Mouse (Mus musculus): Measurements from ENCODE around the gene Apoc1.

Gene Apoc1

DNA sequence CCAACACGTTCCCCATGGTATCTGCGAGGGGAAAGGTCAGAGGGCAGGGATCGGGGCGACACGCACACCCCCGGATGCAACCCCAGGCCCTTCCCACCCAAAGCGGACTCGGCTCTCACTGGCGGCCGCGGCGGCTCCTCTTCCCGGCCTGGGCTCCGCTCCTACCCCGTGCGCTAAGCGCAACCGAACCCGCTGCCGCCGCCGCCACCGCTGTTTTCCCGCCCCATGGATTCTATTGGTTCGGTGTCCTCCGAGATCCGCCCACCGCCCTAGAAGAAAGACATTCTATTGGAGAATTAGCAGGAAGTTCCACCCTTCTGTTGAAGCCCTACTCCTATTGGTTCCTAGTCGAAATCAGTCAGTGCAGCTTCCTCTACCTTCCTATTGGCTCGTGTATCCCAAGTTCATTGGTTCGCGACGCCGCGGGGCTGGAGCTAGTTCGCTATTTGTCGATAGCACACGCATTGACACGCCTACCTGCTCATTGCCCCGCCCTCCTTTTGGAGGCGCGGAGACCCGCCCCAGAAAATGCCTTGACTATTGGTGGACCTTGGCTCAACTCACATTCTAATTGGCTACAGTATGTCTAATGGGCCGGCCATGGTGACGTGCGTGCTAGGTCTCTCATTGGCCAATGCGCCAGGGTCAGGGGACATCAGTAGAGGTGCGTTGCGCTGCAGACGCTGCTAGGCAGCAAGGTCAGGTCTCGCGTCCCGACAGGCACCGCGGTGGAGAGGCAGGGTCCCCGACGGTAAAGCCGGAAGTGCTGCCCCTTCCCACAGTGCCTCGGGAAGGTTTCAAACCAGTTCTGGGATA is 23.0 kb upstream of the Apoc1 start, which contains the start of gene Tomm40:
Gene Tomm40 (minus strand): TSS at position 200 of the 816 bp plus-strand sequence.
- Histone ChIP-seq H3K27me3 (ENCODE audit: control insufficient read depth, insufficient read depth, low read length, poor library complexity, severe bottlenecking) (no peaks in the 10 kb centered on the region), H3K36me3 (ENCODE audit: control insufficient read depth, insufficient read depth, low read length, poor library complexity, severe bottlenecking) (peaks cover 6% of the 10 kb centered on the region)
- peak; percentile 100 for DNase-seq (ENCODE audit: low read depth, low spot score)

DNA sequence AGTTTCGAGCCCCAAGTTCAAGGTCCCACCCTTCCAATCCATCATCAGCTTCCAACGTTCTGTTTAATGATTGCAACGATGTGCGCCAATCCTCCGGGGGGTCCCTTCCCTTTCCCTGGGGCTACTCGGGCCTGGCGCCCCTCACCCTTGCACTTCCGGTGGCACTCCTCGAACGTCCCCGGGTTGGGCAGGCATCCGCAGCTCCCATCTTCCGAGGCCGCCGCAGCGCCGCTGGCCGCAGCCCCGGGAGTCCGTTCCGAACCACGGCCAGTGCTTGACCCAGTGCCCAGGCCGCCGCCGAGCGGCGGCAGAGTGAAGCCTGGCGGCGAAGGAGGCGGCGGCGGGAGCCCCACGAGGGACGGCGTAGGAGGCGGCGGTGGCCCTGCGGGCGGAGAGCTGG is 22.4 kb upstream of the Apoc1 start:
- Histone ChIP-seq H3K36me3 (ENCODE audit: control insufficient read depth, insufficient read depth, low read length, poor library complexity, severe bottlenecking) (peaks cover 7% of the 10 kb centered on the region), H3K27me3 (ENCODE audit: control insufficient read depth, insufficient read depth, low read length, poor library complexity, severe bottlenecking) (no peaks in the 10 kb centered on the region)
- no peak for DNase-seq (ENCODE audit: low read depth, low spot score)

DNA sequence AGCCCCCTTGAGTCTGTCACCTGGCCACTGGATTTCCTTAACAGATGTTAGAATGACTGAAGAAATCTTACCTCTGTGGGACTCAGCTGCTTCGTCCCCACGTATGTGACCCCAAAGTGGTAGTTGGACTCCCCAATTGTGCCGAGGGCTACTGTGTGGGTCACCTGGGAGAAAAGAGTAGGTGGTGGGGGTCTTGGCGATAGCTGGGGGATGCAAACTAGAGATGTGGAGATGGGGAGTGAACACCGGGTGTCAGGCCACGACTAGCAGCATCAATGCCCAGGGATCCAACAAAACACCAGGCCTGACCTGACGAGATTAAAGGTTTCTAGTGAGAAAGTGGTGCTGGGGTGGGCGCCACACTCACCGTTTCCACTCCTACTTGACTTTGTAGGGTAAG is 21.1 kb upstream of the Apoc1 start:
- Histone ChIP-seq H3K36me3 (ENCODE audit: control insufficient read depth, insufficient read depth, low read length, poor library complexity, severe bottlenecking) (peaks cover 7% of the 10 kb centered on the region), H3K27me3 (ENCODE audit: control insufficient read depth, insufficient read depth, low read length, poor library complexity, severe bottlenecking) (no peaks in the 10 kb centered on the region)
- DNase-seq (ENCODE audit: low read depth, low spot score), result no peak

DNA sequence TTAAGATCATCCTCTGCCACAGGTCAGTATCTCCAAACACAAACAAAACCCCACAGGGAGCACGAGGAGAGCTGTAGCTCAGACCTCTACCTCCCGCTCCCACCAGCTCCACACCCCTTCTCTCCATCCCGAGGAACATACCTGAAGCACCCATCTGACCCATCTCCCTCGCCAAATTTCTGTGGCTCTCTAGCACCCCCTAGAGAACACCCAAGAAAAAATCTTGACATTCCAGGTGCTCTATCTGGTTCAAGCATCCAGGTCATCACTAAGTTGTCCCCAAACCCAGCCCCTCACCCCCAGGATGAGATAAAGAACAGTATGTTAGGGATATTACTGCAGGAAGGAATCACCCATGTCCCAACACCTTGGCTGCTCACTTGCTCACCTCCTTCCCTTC is 20.7 kb upstream of the Apoc1 start:
- no peaks in the 10 kb centered on the region for H3K27me3 ChIP-seq (ENCODE audit: control insufficient read depth, insufficient read depth, low read length, poor library complexity, severe bottlenecking)
- peak; percentile 72 for DNase-seq (ENCODE audit: low read depth, low spot score)
- H3K36me3 ChIP-seq (ENCODE audit: control insufficient read depth, insufficient read depth, low read length, poor library complexity, severe bottlenecking), result peaks cover 7% of the 10 kb centered on the region

DNA sequence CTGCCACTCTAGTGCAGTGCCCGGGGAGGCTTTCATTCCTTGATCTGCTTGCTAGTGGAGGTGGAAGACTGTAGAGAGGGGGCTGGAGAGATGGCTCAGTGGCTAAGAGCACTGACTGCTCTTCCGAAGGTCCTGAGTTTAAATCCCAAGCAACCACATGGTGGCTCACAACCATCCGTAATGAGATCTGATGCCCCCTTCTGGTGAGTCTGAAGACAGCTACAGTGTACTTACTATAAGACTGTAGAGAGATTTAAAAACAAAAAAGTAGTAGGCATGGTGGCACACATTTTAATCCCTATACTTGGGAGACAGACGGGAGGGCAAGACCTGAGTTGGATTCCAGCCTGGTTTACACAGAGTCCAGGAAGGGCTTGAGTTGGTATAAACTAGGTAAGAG is 20.0 kb upstream of the Apoc1 start:
- DNase-seq (ENCODE audit: low read depth, low spot score), result peak; percentile 31
- Histone ChIP-seq H3K36me3 (ENCODE audit: control insufficient read depth, insufficient read depth, low read length, poor library complexity, severe bottlenecking) (peaks cover 9% of the 10 kb centered on the region), H3K27me3 (ENCODE audit: control insufficient read depth, insufficient read depth, low read length, poor library complexity, severe bottlenecking) (no peaks in the 10 kb centered on the region)

DNA sequence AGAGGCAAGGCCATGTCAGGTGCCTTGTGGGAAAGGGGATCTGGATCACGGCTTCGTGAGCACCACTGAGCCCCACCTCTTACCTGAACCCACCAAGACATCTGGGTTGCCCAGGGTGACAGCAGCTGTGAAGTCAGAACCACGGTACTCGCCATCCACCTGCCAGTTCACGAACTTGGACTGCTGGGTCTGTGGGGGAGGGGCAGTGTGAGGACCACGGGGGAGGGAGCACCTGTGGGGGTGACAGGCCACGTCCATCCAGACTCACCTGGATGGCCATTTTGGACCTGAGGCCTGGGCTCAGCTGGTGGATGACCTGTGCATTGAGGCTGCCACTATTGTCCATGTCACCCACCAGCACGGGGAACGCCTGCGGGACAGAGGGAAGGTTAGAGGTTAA is 18.2 kb upstream of the Apoc1 start:
- H3K36me3 ChIP-seq (ENCODE audit: control insufficient read depth, insufficient read depth, low read length, poor library complexity, severe bottlenecking), result peaks cover 9% of the 10 kb centered on the region
- DNase-seq (ENCODE audit: low read depth, low spot score), result no peak
- no peaks in the 10 kb centered on the region for H3K27me3 ChIP-seq (ENCODE audit: control insufficient read depth, insufficient read depth, low read length, poor library complexity, severe bottlenecking)

DNA sequence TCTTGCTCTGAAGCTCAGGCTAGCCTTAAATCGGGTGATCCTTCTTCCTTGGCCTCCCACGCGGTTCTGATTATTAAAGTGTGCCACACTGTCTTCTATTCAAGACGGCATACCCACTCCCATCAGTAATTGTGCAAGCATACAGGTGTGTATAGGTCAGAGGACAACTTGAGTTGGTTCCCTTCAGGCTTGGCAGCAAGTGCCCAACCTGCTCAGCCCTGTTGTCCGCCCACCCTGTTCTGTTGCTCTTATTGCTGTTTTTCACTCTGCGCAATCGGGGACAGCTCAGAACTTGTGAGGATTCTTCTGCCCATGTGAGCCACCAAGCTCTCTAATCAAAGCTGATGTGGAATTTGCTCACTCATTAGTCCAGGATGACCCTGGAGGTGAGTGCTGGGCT is 12.8 kb upstream of the Apoc1 start:
- DNase-seq (ENCODE audit: low read depth, low spot score), result no peak
- H3K36me3 ChIP-seq (ENCODE audit: control insufficient read depth, insufficient read depth, low read length, poor library complexity, severe bottlenecking), result 0 out of 2 replicates have a peak, but pooled peaks cover 2% of the 10 kb centered on the region
- H3K27me3 ChIP-seq (ENCODE audit: control insufficient read depth, insufficient read depth, low read length, poor library complexity, severe bottlenecking), result no peaks in the 10 kb centered on the region

DNA sequence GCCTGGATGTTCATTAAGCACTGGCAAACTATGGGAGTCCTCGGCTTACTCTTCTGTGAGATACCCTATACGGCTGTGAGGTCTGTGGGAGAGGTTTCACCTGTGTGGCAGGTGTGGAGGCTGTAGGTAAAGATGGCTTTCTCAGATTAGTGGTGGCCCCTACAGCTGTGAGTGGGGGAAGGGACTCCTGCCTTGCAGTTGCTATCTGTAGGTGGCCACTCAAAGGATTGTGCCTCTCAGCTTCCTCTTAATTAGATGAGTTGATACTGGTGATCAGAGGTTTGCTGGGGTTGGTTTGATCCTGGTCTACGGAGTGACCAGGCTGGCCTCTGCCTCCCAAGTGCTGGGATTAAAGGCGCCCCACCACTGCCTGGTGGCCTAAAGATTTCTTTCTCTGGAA is 12.0 kb upstream of the Apoc1 start:
- Histone ChIP-seq H3K36me3 (ENCODE audit: control insufficient read depth, insufficient read depth, low read length, poor library complexity, severe bottlenecking) (0 out of 2 replicates have a peak, but pooled peaks cover 2% of the 10 kb centered on the region), H3K27me3 (ENCODE audit: control insufficient read depth, insufficient read depth, low read length, poor library complexity, severe bottlenecking) (no peaks in the 10 kb centered on the region)
- DNase-seq (ENCODE audit: low read depth, low spot score), result no peak

DNA sequence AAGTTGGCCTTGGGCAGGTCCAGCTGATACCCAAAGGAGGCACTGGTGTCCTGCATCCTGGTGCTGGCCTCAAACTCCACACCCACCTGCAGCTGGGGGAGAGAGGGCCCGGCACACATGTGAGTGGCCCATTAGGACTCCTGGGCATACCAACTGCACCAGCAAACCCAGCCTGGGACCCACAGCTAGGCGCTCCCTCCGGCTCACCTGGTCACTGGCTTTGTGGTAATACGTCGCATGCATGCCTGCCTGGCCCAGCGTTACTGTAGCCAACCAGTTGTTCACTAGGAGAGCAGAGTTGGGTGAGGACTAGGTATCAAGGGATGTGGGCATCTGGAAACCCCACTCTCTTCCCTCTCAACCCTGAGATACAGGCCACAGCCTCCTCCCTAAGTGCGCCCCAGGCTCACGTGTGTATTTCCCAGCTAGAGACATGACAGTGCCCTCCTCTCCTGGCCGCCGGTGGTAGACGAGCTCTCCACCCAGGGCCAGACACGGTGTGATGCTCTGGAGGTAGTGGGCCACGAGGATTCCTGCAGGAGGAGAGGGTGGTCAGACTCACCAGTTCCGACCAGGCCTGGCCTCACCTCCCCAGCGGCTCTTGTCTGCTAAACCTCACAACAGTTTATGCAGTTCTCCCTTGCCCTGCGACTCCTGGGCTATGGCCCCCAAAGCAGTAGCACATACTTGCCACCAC is 10.5 kb upstream of the Apoc1 start:
- no peak for DNase-seq (ENCODE audit: low read depth, low spot score)
- Histone ChIP-seq H3K36me3 (ENCODE audit: control insufficient read depth, insufficient read depth, low read length, poor library complexity, severe bottlenecking) (0 out of 2 replicates have a peak, but pooled peaks cover under 1% of the 10 kb centered on the region), H3K27me3 (ENCODE audit: control insufficient read depth, insufficient read depth, low read length, poor library complexity, severe bottlenecking) (no peaks in the 10 kb centered on the region)

DNA sequence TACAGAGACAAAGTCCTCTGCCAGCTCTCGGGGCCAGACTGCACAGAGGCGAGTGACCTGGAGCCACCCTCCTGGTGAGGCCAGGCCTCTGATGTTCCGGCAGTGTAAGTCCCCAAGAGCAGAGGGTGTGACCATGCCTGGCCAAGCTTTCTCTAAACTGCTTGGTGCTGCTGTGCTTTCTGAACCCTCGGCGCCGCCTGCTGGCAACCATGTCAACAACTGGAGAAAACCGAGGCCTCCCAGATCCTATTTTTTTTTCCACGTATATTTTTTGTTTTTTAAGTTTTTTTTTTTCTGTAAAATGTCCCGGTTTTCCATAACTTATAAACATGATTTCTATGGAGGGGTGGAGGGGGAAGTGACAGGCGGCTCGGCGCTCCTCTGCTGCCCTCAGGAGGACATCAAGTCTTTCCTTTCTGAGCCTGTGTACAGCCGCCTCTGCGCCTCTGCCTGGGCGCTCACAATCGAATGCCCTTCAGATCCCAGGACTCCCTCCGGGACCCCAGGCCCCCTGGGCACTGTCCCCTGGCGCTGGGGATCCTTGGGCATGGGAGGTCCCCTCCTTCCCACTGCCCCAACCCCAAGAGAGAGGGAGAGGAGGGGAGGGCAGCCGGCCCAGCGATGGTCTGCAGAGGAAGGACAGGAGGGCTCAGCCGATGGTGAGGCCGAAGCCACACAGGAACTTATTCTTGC is 8.8 kb upstream of the Apoc1 start:
- peak; percentile 72 for DNase-seq (ENCODE audit: low read depth, low spot score)
- Histone ChIP-seq H3K36me3 (ENCODE audit: control insufficient read depth, insufficient read depth, low read length, poor library complexity, severe bottlenecking) (no peaks in the 10 kb centered on the region), H3K27me3 (ENCODE audit: control insufficient read depth, insufficient read depth, low read length, poor library complexity, severe bottlenecking) (no peaks in the 10 kb centered on the region)

DNA sequence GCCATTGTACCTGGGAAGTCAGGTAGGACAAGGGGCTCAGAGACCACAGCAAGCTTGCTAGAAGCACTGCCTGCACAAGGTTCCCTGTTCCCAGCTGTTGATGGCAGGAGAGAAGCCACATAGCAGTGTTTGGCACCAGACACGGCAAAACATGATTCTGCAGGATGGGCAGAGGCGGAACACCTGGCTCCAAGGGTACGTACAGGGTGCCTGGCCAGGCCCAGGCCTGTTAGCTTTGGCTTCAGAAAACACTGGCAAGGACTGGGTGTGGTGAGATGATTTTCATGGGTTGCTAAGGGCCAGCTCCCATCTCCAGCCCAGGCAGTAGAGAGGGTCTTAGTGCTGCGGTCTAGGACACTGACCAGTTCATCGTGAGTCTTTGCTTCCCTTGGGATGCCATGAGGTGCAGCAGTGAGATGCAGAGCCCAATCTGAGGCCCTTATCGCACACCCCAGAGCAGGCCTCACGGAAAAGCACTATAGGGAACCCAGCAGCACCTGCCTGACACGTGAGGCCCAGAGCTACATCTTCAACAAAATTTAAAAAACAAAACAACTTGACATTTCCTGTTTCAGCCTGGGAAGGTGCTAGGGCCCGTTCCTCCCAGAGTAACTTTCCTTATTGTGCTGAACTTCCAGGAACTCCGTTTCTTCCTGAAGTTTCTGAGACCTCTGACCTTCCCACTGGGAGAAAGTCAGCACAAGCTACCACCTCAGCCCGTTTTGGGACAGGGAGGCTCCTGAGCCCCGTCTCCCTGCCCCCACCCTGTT is 8.0 kb upstream of the Apoc1 start:
- no peaks in the 10 kb centered on the region for H3K27me3 ChIP-seq (ENCODE audit: control insufficient read depth, insufficient read depth, low read length, poor library complexity, severe bottlenecking)
- no peaks in the 10 kb centered on the region for H3K36me3 ChIP-seq (ENCODE audit: control insufficient read depth, insufficient read depth, low read length, poor library complexity, severe bottlenecking)
- DNase-seq (ENCODE audit: low read depth, low spot score), result peak; percentile 43

DNA sequence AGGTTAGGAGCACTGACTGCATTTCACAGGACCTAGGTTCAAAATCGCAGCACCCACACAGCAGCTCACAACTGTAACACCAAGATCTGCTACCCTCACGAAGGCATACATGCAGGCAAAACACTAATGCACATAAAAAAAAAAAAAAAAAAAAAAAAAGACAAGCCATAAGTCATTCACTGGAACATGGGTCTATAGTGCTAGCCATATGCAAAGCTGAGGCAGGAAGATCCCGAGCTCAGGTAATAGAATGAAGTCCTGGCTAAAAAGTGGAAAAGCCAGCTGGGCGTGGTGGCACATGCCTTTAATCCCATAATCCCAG is 7.3 kb upstream of the Apoc1 start:
- H3K27me3 ChIP-seq (ENCODE audit: control insufficient read depth, insufficient read depth, low read length, poor library complexity, severe bottlenecking), result no peaks in the 10 kb centered on the region
- no peaks in the 10 kb centered on the region for H3K36me3 ChIP-seq (ENCODE audit: control insufficient read depth, insufficient read depth, low read length, poor library complexity, severe bottlenecking)
- DNase-seq (ENCODE audit: low read depth, low spot score), result no peak

DNA sequence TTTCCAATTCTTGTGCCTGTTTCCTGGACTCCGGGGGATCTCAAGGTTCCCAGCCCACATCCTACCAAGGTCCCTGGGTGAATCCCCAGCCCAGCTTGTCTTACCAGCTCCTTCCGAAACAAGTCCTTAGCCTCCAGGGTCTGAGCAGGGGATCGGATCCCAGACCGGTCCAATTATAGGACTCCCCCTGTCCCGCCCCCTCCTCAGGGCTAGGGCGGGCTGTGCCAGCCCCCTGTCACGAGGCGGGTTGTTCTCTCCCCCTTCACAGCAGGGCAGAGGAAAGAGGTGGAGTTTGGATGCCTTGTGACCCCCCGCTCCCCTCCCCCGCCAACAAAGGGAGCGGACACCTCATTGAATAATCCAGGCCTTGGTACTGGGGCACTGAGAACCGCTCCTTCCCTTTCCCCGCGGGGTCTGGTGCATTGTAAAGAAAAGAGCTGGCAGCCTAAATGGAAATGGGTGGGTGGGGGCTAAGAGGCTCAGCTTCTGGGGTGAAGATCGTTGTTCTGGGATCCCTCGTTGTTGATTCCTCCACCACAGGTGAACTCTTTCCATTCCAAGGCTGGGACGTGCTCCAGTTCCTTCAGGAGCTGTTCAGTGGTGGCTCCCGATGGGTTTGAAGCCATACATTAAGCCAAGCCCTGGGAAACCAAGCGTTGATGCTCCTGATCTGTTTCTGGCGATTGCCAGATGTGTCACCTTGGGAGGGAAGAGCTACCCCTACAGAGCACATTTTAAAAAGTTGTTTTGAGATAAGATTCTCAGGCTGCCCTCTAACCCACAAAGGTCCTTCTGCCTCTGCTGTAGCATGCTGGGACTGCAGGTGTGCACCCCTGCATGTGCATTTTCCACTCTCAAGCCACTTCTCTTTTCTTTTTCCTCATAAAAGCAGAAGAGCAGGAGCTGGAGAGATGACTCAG is 6.7 kb upstream of the Apoc1 start, which contains the start of gene Apoe:
Gene Apoe (minus strand): TSS at position 282 of the 920 bp plus-strand sequence.
- DNase-seq (ENCODE audit: low read depth, low spot score), result peak; percentile 65

More for the DNA sequence above, 6.7 kb upstream of the Apoc1 start, which contains the start of gene Apoe:
- Histone ChIP-seq H3K36me3 (ENCODE audit: control insufficient read depth, insufficient read depth, low read length, poor library complexity, severe bottlenecking) (no peaks in the 10 kb centered on the region), H3K27me3 (ENCODE audit: control insufficient read depth, insufficient read depth, low read length, poor library complexity, severe bottlenecking) (no peaks in the 10 kb centered on the region)

All from splenic B cell, adult 2 months (primary cell).